9 mouse cellular contexts compared by ENCODE assay signal in genomic region chr14:44987674-44988355, GRCm38 (mm10). TPM values are rescaled to one million over a fixed set of nuclear protein-coding genes. Genes with fewer than 3 reads are reported as not detected.
DNase-seq lines count a peak whose midpoint lies in the region; ATAC-seq and TF ChIP-seq lines count a peak whose summit lies in the region.
"Not testable (repeated sequence)": the region's sequence is repeated elsewhere in the genome, so short reads cannot be mapped to it uniquely, and the experiment has no call there.
"Had no signal": no experiment of that assay in that cellular context is flagged by ENCODE, and none has a peak within 500 bp of the region (broad histone marks: within the 10 kb centered on the region; RNA-seq: fewer than 3 reads in every experiment).

TSS of gene Ptger2 (plus strand) at chr14:44988195.

- H3K27ac ChIP-seq in embryonic facial prominence, embryonic 11.5 days (replicated peaks; ENCODE audit: low read depth, low read length); hindbrain, embryonic 13.5 days; kidney, postnatal 0 days; midbrain, embryonic 11.5 days (ENCODE audit: low read depth, low read length): not testable (repeated sequence)
- H3K27ac ChIP-seq in gastrocnemius, adult 2 months = peak within 1 kb of the TSS; percentile 46
- peak within 1 kb of the TSS; percentile 51 for H3K27ac ChIP-seq in liver, embryonic 16.5 days (ENCODE audit: low read length)
- H3K27ac ChIP-seq in small intestine, adult 2 months (ENCODE audit: insufficient read depth, low read depth, low read length) = peak within 1 kb of the TSS; percentile 54

- DNase-seq in embryonic facial prominence, embryonic 11.5 days (ENCODE audit: low spot score); gastrocnemius, adult 2 months; kidney, postnatal 0 days (ENCODE audit: low spot score); midbrain, embryonic 11.5 days (ENCODE audit: low spot score, missing footprints): not testable (repeated sequence)

- not testable (repeated sequence) for H3K9me3 ChIP-seq in embryonic facial prominence, embryonic 11.5 days (replicated peaks; ENCODE audit: control insufficient read depth, low read length); hindbrain, embryonic 13.5 days; kidney, postnatal 0 days (replicated peaks; ENCODE audit: low read length); liver, embryonic 16.5 days (replicated peaks; ENCODE audit: control insufficient read depth, low read length); midbrain, embryonic 11.5 days (ENCODE audit: control insufficient read depth, low read length)

- H3K4me1 ChIP-seq in embryonic facial prominence, embryonic 11.5 days (ENCODE audit: control insufficient read depth, insufficient read depth, low read length); liver, embryonic 16.5 days (ENCODE audit: control insufficient read depth, low read depth, low read length); midbrain, embryonic 11.5 days (ENCODE audit: control insufficient read depth, insufficient read depth, low read length); small intestine, adult 2 months (ENCODE audit: control insufficient read depth, insufficient read depth, insufficient read length, low read length): not testable (repeated sequence)
- peaks cover 18% of the 10 kb centered on the region for H3K4me1 ChIP-seq in hindbrain, embryonic 13.5 days (replicated peaks)
- H3K4me1 ChIP-seq in kidney, postnatal 0 days (replicated peaks; ENCODE audit: insufficient read depth, low read length) = peaks cover 15% of the 10 kb centered on the region

- not testable (repeated sequence) for H3K36me3 ChIP-seq in embryonic facial prominence, embryonic 11.5 days (replicated peaks; ENCODE audit: control insufficient read depth, insufficient read depth, low read depth, low read length); hindbrain, embryonic 13.5 days; kidney, postnatal 0 days (ENCODE audit: insufficient read depth, low read length); liver, embryonic 16.5 days (ENCODE audit: control insufficient read depth, insufficient read depth); midbrain, embryonic 11.5 days (ENCODE audit: control insufficient read depth, insufficient read depth, low read length); small intestine, adult 2 months (ENCODE audit: control insufficient read depth, insufficient read depth, low read length)

- not testable (repeated sequence) for TF ChIP-seq CTCF in gastrocnemius, adult 2 months (IDR thresholded peaks at IDR 0.05); kidney, postnatal 0 days (IDR thresholded peaks at IDR 0.05; ENCODE audit: low read depth); small intestine, adult 2 months (IDR thresholded peaks at IDR 0.05; ENCODE audit: extremely low read depth, insufficient read length, insufficient replicate concordance, low read depth, low read length)

- WGBS in embryonic facial prominence, embryonic 11.5 days = 59% methylated on average over 5 of the region's 6 CpGs
- 22% methylated on average over 6 of the region's 6 CpGs for WGBS in hindbrain, embryonic 13.5 days
- WGBS in kidney, postnatal 0 days = 47% methylated on average over 5 of the region's 6 CpGs
- WGBS in liver, embryonic 16.5 days (ENCODE audit: insufficient replicate concordance) = 49% methylated on average over 6 of the region's 6 CpGs
- 48% methylated on average over 6 of the region's 6 CpGs for WGBS in midbrain, embryonic 11.5 days
- WGBS in small intestine, adult 2 months = 50% methylated on average over 6 of the region's 6 CpGs

- H3K4me3 ChIP-seq in embryonic facial prominence, embryonic 11.5 days (ENCODE audit: low read depth, low read length) = peak within 1 kb of the TSS; percentile 38
- H3K4me3 ChIP-seq in gastrocnemius, adult 2 months = peak within 1 kb of the TSS; percentile 73
- H3K4me3 ChIP-seq in hindbrain, embryonic 13.5 days = peak within 1 kb of the TSS; percentile 50
- H3K4me3 ChIP-seq in kidney, postnatal 0 days (replicated peaks; ENCODE audit: low read depth, low read length) = peak within 1 kb of the TSS; percentile 46
- H3K4me3 ChIP-seq in liver, embryonic 16.5 days (ENCODE audit: low read depth, low read length) = peak within 1 kb of the TSS; percentile 54
- peak within 1 kb of the TSS; percentile 34 for H3K4me3 ChIP-seq in midbrain, embryonic 11.5 days (ENCODE audit: low read depth, low read length)
- peak within 1 kb of the TSS; percentile 72 for H3K4me3 ChIP-seq in small intestine, adult 2 months (ENCODE audit: low read depth, low read length)

- peak within 1 kb of the TSS; percentile 82 for H3K4me2 ChIP-seq in embryonic facial prominence, embryonic 11.5 days (ENCODE audit: low read depth, low read length)
- H3K4me2 ChIP-seq in hindbrain, embryonic 13.5 days = peak within 1 kb of the TSS; percentile 88
- H3K4me2 ChIP-seq in kidney, postnatal 0 days (ENCODE audit: low read length) = peak within 1 kb of the TSS; percentile 84
- H3K4me2 ChIP-seq in liver, embryonic 16.5 days (ENCODE audit: low read depth, low read length) = peak within 1 kb of the TSS; percentile 46
- H3K4me2 ChIP-seq in midbrain, embryonic 11.5 days = peak within 1 kb of the TSS; percentile 69

- peak within 1 kb of the TSS; percentile 32; the same call in 1 of the 2 replicates for H3K9ac ChIP-seq in embryonic facial prominence, embryonic 11.5 days (replicated peaks; ENCODE audit: low read length)
- peak within 1 kb of the TSS; percentile 71 for H3K9ac ChIP-seq in hindbrain, embryonic 13.5 days
- H3K9ac ChIP-seq in kidney, postnatal 0 days (ENCODE audit: low read depth, low read length) = peak within 1 kb of the TSS; percentile 27; the same call in 1 of the 2 replicates
- H3K9ac ChIP-seq in liver, embryonic 16.5 days (ENCODE audit: low read depth, low read length) = peak within 1 kb of the TSS; percentile 13; the same call in 1 of the 2 replicates
- H3K9ac ChIP-seq in midbrain, embryonic 11.5 days (ENCODE audit: low read length) = peak within 1 kb of the TSS; percentile 47; the same call in 1 of the 2 replicates

- not testable (repeated sequence) for TF ChIP-seq POLR2A in small intestine, adult 2 months (IDR thresholded peaks at IDR 0.05; ENCODE audit: low read depth, low read length)

- intact Hi-C loops in gastrocnemius, adult 2 months (cut with DNase I) = loop anchor here (10.0 kb wide), 1 partner anchor 153 kb away; no protein-coding TSS in a partner anchor

- ATAC-seq in CD4-positive, CD25-positive, alpha-beta regulatory T cell, adult 4 months; embryonic facial prominence, embryonic 11.5 days (replicated peaks; ENCODE audit: insufficient number of reproducible peaks, low FRiP score, low TSS enrichment, low read depth); hindbrain, embryonic 13.5 days (ENCODE audit: low FRiP score); kidney, postnatal 0 days (replicated peaks; ENCODE audit: low FRiP score, low read depth); liver, embryonic 16.5 days (ENCODE audit: low read depth); midbrain, embryonic 11.5 days (ENCODE audit: low FRiP score): not testable (repeated sequence)

- H3K27me3 ChIP-seq in embryonic facial prominence, embryonic 11.5 days (ENCODE audit: control insufficient read depth, insufficient read depth, low read length); kidney, postnatal 0 days (ENCODE audit: insufficient read depth, low read length); small intestine, adult 2 months (ENCODE audit: control insufficient read depth, insufficient read depth, low read length): not testable (repeated sequence)
- H3K27me3 ChIP-seq in hindbrain, embryonic 13.5 days = peaks cover 34% of the 10 kb centered on the region
- peaks cover 11% of the 10 kb centered on the region for H3K27me3 ChIP-seq in liver, embryonic 16.5 days (ENCODE audit: control insufficient read depth, insufficient read depth, low read depth, low read length)
- peaks cover 14% of the 10 kb centered on the region for H3K27me3 ChIP-seq in midbrain, embryonic 11.5 days (ENCODE audit: control insufficient read depth, insufficient read depth, low read length)

RNA-seq across cellular contexts. Expression of gene Ptger2, which starts in this region (rescaled TPM):
- polyA plus RNA-seq in CD4-positive, CD25-positive, alpha-beta regulatory T cell, adult 4 months (2017; shearing (Covaris generic)) = 10 to 100 TPM; 53.3 to 78.7 TPM
- 0.29 and 0.56 TPM in 2 replicates for polyA plus RNA-seq in embryonic facial prominence, embryonic 11.5 days (2014; fragmentation: Nextera tagmentation; extraction: Ambion mirVana)
- under 1 TPM in 1 of 2 experiments, not detected in 1; 0.17 TPM for total RNA-seq in gastrocnemius, adult 2 months (2021)
- polyA plus RNA-seq in hindbrain, embryonic 13.5 days (2015; fragmentation: Nextera tagmentation; extraction: Ambion mirVana) = 0.71 and 0.74 TPM in 2 replicates
- polyA plus RNA-seq in kidney, postnatal 0 days (2015; fragmentation: Nextera tagmentation; extraction: Ambion mirVana) = 1.1 and 1.2 TPM in 2 replicates
- 0.58 and 0.64 TPM in 2 replicates for polyA plus RNA-seq in liver, embryonic 16.5 days (2015; fragmentation: Nextera tagmentation; extraction: Ambion mirVana)
- 0.12 TPM in 1 of 2 replicates, not detected in the other for polyA plus RNA-seq in midbrain, embryonic 11.5 days (2014; fragmentation: Nextera tagmentation; extraction: Ambion mirVana)
- polyA plus RNA-seq in small intestine, adult 2 months (2012; rRNA removed) = 1.7 and 2.8 TPM in 2 replicates
- total RNA-seq: megakaryocyte-erythroid progenitor cell, adult 5-6 weeks had no signal

Comparison
In these comparisons a context has a peak if more than half of its experiments do, and no peak if none do; other contexts are left out.
1. RNA of gene Ptger2 (polyA plus RNA-seq): 53.3 to 78.7 TPM in CD4-positive, CD25-positive, alpha-beta regulatory T cell, adult 4 months; 1.7 to 2.8 TPM in small intestine, adult 2 months, 1.1 to 1.2 TPM in kidney, postnatal 0 days, 0.71 to 0.74 TPM in hindbrain, embryonic 13.5 days, 0.58 to 0.64 TPM in liver, embryonic 16.5 days, 0.29 to 0.56 TPM in embryonic facial prominence, embryonic 11.5 days and 0.12 TPM in midbrain, embryonic 11.5 days; every median in the first group is over 10 times any median in the second.
2. H3K9ac ChIP-seq: peak in every context shown above with its lines; median percentile 71 in hindbrain, embryonic 13.5 days; 47 in midbrain, embryonic 11.5 days; 32 in embryonic facial prominence, embryonic 11.5 days; 27 in kidney, postnatal 0 days; 13 in liver, embryonic 16.5 days.
3. Peak in every context shown above with its lines, with median percentiles within 50 percentile points of each other: H3K4me2 ChIP-seq and H3K4me3 ChIP-seq.